Mouse (Mus musculus) lung, postnatal 0 days (tissue): ENCODE measurements at regions not wholly inside any gene's neighbourhood (a gene's known extent, or its start where the extent isn't known, plus 50 kb on each side); places are given as distances from the start of the nearest gene placed in this dataset.

Experiments used
- CTCF ChIP-seq: IDR thresholded peaks from 2 replicates; pipeline ENCODE4 v1.5.1; 2016; ENCODE audit warnings: antibody characterized with exemption, mild to moderate bottlenecking
- EP300 ChIP-seq: IDR thresholded peaks from 2 replicates; pipeline ENCODE4 v1.6.1; 2016; ENCODE audit warnings: antibody characterized with exemption, mild to moderate bottlenecking, control low read depth

GRCm38 (mm10) chr15:36380461-36381227 is 626.9 kb downstream of the Zfp706 start:
- TF ChIP-seq EP300 (no peak), CTCF (no peak)
